Mouse (Mus musculus) ES-E14 (cell line): ENCODE results near the gene Plxna1.

Source experiments
- MAFK ChIP-seq: IDR thresholded peaks from 2 replicates; pipeline ENCODE4 v1.6.1; 2014; ENCODE audit warnings: mild to moderate bottlenecking, low read depth, low read length, inconsistent platforms; ENCODE audit not compliant: insufficient read depth
- ZC3H11A ChIP-seq: IDR thresholded peaks from 2 replicates; pipeline ENCODE4 v1.6.1; 2012; ENCODE audit warnings: low read depth, mild to moderate bottlenecking, inconsistent platforms, low read length, borderline replicate concordance
- ZNF384 ChIP-seq: IDR thresholded peaks from 2 replicates; pipeline ENCODE4 v1.6.1; 2012; ENCODE audit warnings: low read depth, low read length, inconsistent platforms

DNA sequence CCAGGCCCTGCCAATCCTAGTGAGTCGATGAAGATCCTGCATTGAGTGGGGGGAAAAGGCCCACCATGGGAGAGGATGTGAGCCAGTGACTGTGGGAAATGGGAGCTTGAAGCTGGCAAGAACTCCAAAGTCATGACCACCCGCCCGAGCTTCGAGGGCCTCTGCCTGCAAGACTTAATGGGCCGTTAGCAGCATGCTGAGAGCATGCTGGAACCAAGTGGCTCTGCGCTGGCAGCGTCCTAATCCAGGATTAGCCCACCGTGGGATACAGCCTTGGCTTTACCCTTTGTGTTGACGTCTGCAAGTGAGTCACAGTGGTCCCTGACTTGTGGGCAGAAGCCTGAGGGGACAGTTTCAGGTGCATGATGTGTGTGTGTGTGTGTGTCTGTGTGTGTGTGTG lies 52.2 kb downstream of the Plxna1 start:
- TF ChIP-seq MAFK (no peak), ZNF384 (no peak), ZC3H11A (no peak)
